Mouse (Mus musculus): ENCODE results near the gene Dnal1.

DNA sequence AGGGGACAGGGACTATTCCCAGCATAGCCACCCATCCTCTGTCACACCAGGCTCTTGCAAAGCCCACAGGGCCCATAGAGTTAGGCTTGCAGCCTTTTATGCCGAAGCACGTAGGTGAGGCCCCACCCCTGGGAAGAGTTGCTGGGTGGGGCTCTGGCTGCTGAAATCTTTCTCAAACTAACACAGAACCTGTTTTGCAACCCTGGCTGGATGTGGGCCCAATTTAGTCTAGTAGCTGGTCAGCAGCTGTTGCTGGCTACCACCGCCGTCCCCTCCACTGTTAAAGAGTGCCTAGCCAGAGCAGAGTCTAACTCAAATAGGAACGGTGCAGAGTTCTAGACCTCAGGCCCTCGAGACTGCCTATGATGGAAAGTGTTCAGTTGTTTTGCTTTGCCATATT, 60.7 kb downstream of the Dnal1 start:
- TF ChIP-seq POLR2A (IDR thresholded peaks at IDR 0.05; ENCODE audit: control insufficient read depth, low read depth, low read length) (no peak), CTCF (IDR thresholded peaks at IDR 0.05; ENCODE audit: control insufficient read depth, insufficient read depth, insufficient replicate concordance, low read depth, low read length) (no peak)
